Mouse (Mus musculus) G1E (cell line): ENCODE data around the gene Disc1.

Source experiments
- CTCF ChIP-seq: IDR thresholded peaks from 2 replicates; pipeline ENCODE4 v1.5.1; 2012; ENCODE audit warnings: low read depth, low read length, inconsistent platforms, mixed read lengths
- GATA1 ChIP-seq: IDR thresholded peaks from 2 replicates; pipeline ENCODE4 v1.6.1; 2012; ENCODE audit warnings: borderline replicate concordance, low read length, inconsistent platforms, mixed read lengths
- POLR2AphosphoS5 ChIP-seq: IDR thresholded peaks from 2 replicates; pipeline ENCODE4 v1.6.1; 2012; ENCODE audit warnings: low read depth, low read length, inconsistent platforms; ENCODE audit not compliant: insufficient replicate concordance
- TAL1 ChIP-seq: conservative IDR thresholded peaks from 2 replicates; pipeline ENCODE4 v1.6.1; 2012; ENCODE audit warnings: low read depth, low read length, inconsistent platforms, mixed read lengths

DNA sequence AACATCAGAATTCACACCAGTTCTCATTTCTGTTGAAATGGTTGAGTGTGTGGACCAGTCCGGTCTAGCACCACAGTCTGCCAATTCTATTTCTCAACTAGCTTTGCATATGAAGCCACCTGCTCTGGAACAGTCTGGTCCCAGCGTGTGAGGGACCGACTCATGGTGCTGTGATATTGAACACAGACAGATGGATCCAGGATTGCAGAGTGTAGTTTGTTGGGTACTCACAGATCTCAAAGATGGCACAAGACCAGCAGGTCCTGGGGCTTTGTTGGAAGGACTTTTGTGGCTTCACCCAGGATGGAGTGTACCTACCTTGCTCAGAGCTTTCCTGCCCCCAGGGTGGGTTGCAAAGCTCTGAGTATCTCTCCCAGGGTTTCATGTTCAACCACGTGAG is 151.6 kb downstream of the Disc1 start:
- no peak for TF ChIP-seq GATA1
- no peak for TF ChIP-seq CTCF
- TF ChIP-seq POLR2AphosphoS5 = no peak
- no peak for TF ChIP-seq TAL1
